Mouse (Mus musculus) brain, embryonic 18.5 days (tissue): Measurements from ENCODE around the gene Nrip1.

Experiments
- DNase-seq: peaks from one replicate; pipeline ENCODE4 v3.0.0-alpha.2; 2012; ENCODE audit warnings: low read depth, low spot score

Gene Nrip1

DNA sequence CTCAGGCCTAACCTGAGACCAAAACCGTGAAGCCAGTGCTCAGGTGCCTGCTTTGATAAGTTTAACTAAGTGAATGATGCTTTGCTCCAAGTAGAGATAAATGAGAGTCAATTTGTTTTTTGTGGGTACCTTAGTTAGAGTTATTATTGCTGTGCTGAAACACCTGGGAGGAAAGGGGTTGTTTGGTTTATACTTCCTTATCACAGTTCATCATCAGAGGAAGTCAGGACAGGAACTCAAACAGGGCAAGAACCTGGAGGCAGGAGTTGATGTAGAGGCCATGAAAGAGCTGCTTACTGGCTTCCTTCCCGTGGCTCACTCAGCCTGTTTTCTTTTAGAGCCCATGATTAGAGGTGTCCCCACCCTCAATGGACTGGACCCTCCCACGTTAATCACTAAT is 89.8 kb downstream of the Nrip1 start:
- DNase-seq = no peak

DNA sequence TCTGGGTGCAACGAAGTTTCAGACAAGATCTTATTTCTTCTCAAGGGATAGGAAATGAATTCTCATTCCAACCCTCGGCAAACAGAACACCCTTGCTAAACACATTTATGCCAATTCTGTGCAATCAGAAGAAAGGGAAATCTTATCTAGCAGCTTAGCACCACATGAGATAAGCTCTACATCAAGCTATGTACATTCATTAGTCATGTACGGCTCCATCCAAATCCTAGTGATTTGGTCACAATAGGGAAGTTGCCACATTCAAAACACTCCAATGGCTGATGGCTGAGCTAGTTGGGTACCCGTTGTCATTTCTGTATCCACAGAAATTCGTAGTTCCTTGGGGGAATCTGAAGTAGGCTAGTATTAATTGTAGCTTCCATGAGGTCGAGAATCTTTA is 91.8 kb downstream of the Nrip1 start:
- DNase-seq = no peak

DNA sequence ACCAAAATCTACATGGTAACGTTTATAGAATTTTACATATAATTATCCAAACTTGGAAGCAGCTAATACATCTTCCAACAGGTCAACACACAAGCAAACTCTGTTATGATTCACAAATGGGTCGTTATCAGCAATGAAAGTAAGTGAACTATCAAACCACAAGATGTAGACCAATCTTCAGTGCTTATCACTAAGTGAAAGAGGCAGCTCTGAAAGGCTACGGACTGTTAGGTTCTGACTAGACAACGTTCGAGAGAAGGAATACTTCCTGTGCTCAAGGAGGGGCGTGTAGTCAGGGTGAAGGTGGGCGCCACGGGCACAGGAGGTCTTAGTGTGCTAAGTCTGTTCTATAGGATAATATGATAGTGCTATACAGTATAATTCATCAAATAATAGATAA is 93.3 kb downstream of the Nrip1 start:
- no peak for DNase-seq

DNA sequence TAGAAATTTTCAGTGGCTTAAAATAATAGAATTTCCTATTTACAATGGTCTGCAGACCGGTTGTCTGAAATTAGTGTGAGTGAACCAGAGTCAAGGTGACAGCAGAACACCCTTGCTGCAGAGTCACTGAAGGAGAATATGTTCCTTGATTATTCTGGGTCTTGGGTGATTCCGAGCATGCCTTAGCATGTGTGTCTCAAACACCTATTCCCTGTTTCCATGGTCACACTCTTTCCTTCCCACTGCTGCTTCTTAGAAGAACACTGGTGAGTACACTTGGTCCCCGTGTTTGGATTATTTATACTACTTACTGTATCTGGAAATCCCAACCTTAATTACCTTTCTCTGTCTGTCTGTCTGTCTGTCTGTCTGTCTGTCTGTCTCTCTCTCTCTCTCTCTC is 97.4 kb downstream of the Nrip1 start:
- DNase-seq = no peak

DNA sequence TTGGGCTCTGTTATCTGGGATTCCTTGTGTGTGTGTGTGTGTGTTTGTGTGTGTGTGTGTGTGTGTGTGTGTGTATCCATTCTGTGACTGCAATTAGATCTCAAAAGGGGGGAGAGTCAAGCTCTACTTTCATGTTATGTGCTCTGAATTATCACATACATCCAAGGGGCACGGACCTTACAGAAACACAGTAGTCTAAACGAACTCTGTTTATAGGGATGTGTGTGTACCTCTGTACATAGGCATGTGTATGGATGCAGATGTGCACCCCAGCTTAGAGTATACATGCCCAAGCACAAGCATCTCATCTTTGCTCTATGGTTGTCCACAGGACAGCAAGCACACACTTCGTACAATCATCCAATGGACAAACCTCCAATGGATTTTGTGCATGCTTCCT is 98.0 kb downstream of the Nrip1 start:
- DNase-seq = no peak

DNA sequence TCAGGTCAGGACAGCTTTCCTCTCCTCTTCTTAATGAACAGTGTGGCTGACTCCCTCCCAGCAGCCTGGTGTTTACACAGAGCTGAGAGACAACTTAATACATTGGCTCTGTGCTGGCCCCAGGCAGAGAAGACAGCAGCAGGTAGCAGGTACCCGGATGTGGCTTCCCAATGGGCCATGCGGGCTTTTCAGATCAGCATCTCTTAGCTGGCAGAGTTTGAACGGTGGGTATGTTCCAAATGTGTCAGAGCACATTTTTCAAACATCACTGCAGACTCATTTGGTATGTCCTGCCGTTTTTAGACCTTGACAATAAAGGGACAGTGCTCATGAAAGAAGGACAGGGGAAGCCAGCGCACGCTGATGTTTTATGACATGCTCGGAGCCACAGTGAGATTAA is 98.5 kb downstream of the Nrip1 start:
- no peak for DNase-seq

DNA sequence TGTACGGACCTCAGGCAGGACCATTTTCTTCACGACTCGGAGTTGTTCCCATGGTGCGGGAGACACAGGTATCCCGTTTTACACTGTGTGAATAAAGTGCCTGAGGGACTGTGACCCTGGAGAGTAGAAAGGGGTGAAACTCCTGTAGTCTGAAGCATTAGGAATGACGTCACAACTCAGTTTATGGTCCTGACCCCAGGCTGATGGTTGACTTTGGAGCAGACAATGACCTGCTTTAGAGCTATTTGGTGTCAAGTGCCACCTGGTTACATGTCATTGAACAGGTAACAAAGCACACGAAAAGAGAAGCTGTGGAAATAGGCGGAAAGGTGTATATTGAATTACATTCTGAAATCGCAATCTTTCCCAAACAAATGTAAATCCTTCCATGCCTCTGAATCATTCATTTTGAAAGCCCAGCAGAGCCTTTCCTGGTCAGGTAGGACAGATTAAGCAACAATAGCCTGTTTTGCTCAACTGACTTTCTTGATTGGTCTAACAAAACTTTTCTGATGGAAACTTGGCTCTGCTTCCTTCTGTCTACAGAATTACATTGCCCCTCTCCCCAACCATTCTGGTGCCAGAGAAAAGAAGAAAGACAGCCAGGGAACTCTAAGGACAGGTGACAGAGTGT is 106.9 kb downstream of the Nrip1 start:
- no peak for DNase-seq

DNA sequence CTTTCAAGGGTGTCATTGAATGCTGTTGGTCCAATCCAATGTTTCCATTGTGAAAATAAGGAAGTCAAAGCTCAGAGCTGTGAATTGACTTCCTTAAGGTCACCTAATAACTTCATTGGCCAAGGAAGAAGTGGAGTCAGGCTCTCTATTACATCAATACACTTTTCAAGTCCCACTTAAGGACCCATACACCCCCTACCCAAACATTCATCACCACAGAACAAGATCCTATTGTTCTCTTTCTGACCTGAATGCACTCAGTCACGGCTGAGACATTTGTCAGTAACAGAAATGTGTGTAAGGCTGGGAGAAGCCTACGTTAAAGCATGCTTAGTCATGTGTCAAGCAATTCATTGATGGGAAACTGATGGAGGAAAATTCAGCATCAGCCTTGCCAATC is 107.8 kb downstream of the Nrip1 start:
- no peak for DNase-seq

DNA sequence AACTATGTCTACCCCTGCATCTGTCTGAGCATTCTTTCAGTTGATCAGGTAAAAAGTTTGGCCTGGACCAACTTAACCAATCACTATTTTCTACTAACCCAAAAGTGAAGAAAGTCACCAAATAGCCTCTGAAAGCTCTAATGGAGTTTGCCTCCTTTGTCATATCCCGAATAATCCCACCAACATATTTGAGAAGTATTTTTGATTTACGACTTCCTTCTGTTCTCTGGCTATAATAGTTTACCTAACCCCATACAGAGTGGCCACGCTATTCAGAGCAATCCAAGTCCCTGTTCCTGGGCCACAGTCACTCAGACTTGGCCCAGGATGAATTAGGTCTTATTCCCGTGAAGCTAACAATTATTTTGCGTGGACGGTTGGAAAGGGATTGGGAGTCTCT is 108.3 kb downstream of the Nrip1 start:
- no peak for DNase-seq

DNA sequence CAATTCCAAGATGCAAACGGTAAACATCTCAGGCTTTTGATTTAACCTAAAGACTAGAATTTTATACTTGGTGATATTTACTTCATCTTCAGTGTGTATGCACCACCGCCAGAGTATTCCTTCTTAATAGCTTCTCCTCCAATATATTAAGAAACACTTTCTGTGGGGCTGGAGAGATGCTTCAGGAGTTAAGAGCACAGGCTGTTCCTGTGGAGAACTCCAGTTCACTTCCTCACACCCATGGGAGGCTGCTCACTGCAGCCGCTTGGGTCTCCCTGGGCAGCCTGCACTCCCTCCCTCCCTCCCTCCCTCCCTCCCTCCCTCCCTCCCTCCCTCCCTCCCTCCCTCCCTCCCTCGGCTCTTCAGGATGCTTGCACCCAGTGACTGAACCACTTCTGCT is 110.2 kb downstream of the Nrip1 start:
- DNase-seq = no peak

DNA sequence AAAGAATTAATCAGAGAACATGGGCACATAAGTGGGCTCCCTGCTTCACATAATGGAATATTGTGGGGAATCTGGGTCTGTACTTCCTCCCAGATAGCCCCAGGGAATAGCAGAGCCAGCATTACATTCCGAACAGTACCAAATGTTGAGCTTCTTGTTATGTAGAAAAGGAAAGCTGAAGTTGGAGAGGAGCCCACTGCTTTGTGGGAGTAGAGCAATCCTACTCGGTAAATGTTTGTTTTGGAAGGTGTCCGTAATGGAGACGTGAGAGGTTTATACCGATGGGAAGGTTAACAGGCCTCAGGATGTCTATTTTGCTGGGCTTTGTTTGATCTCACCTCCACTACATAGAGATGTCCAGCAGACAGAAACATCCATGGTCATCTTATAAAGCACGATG is 113.3 kb downstream of the Nrip1 start:
- no peak for DNase-seq

DNA sequence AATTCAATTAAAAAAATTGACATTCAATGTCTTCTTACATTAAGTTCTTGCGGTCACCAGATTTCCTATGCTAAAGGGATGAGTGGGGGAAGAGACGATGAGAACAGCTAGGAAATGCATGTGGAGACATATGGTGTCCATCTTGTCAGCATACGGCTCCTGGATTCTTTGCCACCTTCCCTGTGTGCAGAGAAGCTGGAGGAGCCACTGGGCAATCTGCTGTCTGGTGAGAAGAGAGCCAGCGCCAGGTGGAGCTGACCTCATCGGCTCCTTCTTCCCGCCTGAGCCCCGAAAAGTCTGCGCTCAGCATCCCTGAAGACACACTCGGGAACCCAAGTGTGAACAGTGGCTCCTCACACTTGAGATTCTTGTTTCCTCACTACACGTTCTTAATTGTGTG is 121.8 kb downstream of the Nrip1 start:
- DNase-seq = no peak

DNA sequence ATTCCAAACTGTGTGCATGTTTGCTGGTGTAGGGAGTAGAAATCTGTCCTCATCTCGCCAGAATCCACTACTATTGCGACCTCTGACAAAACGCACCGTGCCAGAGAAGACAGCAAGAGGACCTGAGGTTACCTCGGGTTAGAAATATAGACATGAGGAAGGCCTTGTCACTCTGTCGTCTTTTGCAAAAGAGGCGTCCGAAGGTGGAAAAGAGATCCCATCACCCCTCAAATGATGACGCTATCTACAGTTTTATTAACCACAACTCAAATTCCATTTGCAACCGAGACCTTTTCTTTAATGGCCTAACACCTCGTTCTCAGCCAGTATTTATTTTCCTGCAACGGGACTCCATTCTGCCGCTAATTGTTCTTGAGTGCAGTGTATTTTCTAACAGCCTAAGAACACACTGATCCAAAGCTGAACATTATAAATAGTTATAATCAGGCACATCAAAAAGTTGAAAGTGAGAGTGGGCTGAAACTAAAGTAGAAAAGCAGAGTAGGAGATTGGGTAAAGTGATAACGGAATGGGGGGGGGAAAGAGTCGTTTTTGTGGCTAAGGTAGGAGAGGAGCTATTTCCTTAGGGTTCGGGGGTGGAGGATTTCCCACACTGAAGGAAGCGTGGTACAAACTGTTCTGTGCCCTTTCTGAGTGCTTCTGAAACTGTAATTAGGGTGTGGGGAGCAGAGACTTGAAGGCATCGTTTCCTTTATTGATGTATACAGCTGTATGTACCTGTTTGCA is 124.1 kb downstream of the Nrip1 start:
- DNase-seq = no peak

DNA sequence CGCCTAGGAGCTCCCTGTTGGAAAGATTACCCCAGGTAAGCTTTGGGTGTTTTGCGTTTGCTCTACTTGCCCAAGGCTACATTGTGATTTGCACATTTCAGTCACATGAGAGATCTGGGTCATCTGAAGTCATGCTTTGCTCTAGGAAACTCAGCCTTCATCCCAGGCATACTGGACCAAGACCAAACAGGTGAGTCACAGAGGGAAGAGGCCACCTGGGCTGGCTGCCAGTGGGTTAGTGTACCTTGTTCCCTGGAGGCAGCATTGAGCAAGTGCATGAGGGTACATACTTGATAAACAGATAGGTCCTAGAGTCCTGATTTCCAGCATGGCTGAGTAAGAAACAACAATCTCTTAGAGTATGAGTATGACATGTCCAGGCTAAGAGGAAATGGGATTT is 130.8 kb downstream of the Nrip1 start:
- no peak for DNase-seq

DNA sequence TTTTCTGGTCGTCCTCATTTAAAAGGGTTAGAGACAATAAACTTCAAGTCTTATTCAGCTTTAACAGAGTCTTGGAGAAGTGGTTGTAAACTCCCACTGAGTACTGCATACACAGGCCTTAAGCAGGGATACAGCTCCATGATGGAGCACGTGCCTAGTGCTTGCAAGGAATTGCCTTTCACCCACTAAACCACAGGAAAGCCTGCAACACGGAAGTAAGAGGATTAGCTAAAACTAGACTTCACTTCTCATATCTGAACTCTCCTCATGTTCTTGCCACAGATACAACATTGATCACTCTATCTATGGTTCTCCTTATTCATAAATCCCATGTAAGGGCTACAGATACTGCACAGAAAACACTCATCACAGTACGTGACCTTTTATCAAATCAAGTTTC is 132.4 kb downstream of the Nrip1 start:
- no peak for DNase-seq

DNA sequence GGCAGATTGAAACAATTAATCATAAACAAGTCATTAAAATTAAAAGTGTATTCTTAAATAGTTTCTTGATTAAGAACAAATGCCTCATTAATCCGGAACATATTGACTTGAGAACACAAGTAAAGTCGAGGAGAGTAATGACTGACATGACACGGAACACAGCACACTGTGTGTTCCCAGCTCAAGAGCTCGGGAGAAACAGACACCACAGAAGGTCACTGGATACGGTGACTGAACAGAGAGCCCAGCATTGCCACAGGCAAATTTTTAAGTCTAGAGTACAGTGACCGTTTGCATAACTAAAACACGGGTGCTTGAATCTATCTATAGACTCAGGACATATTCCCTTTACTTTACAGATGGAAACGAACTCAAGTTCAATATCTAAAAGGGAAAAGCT is 134.3 kb downstream of the Nrip1 start:
- DNase-seq = no peak

DNA sequence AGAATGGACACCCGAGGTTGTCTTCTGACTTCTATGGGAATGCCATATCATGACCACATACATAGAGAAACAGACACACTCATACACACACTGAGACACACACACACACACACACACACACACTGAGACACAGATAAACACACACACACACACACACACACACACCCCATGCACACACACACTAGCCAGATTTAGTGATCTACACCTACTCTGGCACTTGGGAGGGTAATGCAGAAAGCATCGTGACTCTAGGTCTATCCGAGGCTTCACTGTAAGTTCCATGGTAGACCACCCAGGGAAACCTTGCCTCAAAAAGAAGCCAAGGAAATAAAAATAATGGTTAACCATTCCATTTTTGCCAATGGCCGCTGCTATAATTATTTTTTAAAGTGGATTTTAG is 134.8 kb downstream of the Nrip1 start:
- DNase-seq = no peak
